Mouse (Mus musculus) limb, embryonic 12.5 days (tissue): Measurements from ENCODE around the gene Ssbp3. TPM values are rescaled to one million over a fixed set of nuclear protein-coding genes. Genes with fewer than 3 reads are reported as not detected.

ENCODE experiments used
- ATAC-seq: fragments of 200-750 bp; cut with Nextera tagmentation; 2 replicates; pipeline ENCODE4 v1.8.0; 2017; ENCODE audit warnings: low read depth, moderate TSS enrichment; ENCODE audit not compliant: insufficient number of reproducible peaks, insufficient read depth, low FRiP score, low TSS enrichment
- H3K27ac ChIP-seq: fragments of 300-500 bp; sonication (generic); 2 replicates; pipeline ENCODE4 v1.5.1; 2016; ENCODE audit warnings: mild to moderate bottlenecking, moderate library complexity
- H3K27me3 ChIP-seq: fragments of 300-500 bp; sonication (generic); 2 replicates; pipeline ENCODE4 v1.6.1; 2016; ENCODE audit warnings: mild to moderate bottlenecking, moderate library complexity
- H3K36me3 ChIP-seq: fragments of 300-500 bp; sonication (generic); 2 replicates; pipeline ENCODE4 v1.6.1; 2016; ENCODE audit warnings: mild to moderate bottlenecking, moderate library complexity
- H3K4me1 ChIP-seq: fragments of 300-500 bp; sonication (generic); replicated peaks from 2 replicates; pipeline ENCODE4 v1.6.1; 2016
- H3K4me2 ChIP-seq: fragments of 300-500 bp; sonication (generic); 2 replicates; pipeline ENCODE4 v1.6.1; 2016; ENCODE audit warnings: mild to moderate bottlenecking, moderate library complexity
- H3K4me3 ChIP-seq: fragments of 300-500 bp; sonication (generic); replicated peaks from 2 replicates; pipeline ENCODE4 v1.5.1; 2016; ENCODE audit warnings: mild to moderate bottlenecking
- H3K9ac ChIP-seq: fragments of 300-500 bp; sonication (generic); replicated peaks from 2 replicates; pipeline ENCODE4 v1.6.1; 2016; ENCODE audit warnings: mild to moderate bottlenecking, moderate library complexity
- H3K9me3 ChIP-seq: fragments of 300-500 bp; sonication (generic); 2 replicates; pipeline ENCODE4 v1.6.1; 2016; ENCODE audit warnings: mild to moderate bottlenecking, moderate library complexity
- WGBS: fragments of 180-500 bp; shearing (Covaris S2); methylation state at CpG from one replicate; pipeline ENCODE4 v1.1.7; 2016; 5-methylcytosine and 5-hydroxymethylcytosine counted together
- polyA plus RNA-seq: library from polyadenylated mRNA; unstranded; fragments of >200 nt; fragmentation: Nextera tagmentation; extraction: Ambion mirVana; gene quantifications from 2 replicates; pipeline ENCODE4 v1.2.1, GENCODE M21; 2016

Gene Ssbp3
- polyA plus RNA-seq, 1 experiment from 2014 or later: 295 TPM

DNA sequence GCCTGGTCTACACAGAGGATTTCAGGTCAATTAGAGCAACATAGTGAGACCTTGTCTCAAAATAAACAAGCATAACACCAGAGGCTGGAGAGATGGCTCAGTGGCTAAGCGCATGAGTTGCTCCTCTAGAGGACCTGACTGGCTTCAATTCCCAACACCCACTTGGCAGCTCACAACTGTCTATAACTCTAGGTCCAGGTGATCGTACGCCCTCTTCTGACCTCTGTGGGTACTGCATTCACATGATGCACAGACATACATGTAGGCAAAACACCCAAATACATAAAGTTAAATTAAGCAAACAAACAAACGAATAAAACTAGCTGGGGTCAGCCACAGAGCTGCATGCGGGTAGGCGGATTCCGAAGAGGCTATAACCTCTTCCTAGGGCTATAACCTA is 36.0 kb upstream of the Ssbp3 start:
- Histone ChIP-seq H3K27ac (no peak overlapping the region), H3K4me1 (peaks cover 4% of the 10 kb centered on the region), H3K4me3 (no peak overlapping the region), H3K4me2 (no peak overlapping the region), H3K9me3 (no peaks in the 10 kb centered on the region), H3K27me3 (no peaks in the 10 kb centered on the region), H3K9ac (no peak overlapping the region), H3K36me3 (no peaks in the 10 kb centered on the region)
- no peak for ATAC-seq
- 87% methylated on average over 7 of the region's 7 CpGs for WGBS

DNA sequence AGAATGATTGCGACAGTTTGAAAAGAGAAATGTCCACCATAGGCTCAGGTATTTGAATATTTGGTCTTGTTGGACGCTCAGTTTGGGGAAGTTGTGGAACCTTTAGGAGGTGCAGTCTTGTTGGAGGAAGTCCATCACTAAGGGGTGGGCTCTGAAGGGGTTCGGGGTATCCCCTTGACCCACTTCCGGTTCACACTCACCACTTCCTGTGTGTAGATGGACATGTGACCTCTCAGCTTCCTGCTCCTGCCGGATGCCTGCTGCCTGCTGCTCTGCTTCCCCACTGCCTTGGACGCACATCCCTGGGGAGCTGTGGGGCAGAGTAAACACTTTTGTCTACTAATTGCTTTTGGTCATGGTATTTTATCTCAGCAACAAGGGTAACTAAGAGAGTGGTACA is 29.4 kb upstream of the Ssbp3 start:
- peaks cover 4% of the 10 kb centered on the region; the same call in 1 of the 2 replicates for H3K9me3 ChIP-seq
- 77% methylated on average over 6 of the region's 6 CpGs for WGBS
- H3K4me2 ChIP-seq: no peak overlapping the region
- H3K27me3 ChIP-seq: no peaks in the 10 kb centered on the region
- no peak overlapping the region for H3K27ac ChIP-seq
- H3K9ac ChIP-seq: no peak overlapping the region
- no peaks in the 10 kb centered on the region for H3K36me3 ChIP-seq
- ATAC-seq: no peak
- H3K4me1 ChIP-seq: no peaks in the 10 kb centered on the region
- H3K4me3 ChIP-seq: no peak overlapping the region

DNA sequence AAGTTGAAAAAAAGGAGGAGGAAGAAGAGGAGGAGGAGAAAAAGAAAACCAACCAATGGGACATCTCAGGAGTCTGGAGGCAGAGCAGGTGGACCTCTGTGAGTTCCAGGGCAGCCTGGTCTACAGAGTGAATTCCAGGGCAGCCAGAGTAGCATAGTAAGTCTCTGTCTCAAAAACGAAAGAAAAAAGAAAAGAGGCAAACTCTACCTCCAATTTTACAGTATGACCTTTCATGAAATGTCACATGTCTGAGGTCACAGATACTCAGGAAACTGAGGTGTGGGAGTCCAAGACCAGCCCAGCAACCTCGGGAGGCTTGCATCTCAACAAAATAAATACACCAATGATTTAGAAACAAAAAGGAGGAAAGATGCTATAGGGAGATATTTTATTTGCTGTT is 27.4 kb upstream of the Ssbp3 start:
- ATAC-seq: no peak
- 64% methylated on average over 2 of the region's 2 CpGs for WGBS
- no peak overlapping the region for H3K4me3 ChIP-seq
- no peaks in the 10 kb centered on the region for H3K27me3 ChIP-seq
- H3K4me1 ChIP-seq: no peaks in the 10 kb centered on the region
- H3K36me3 ChIP-seq: no peaks in the 10 kb centered on the region
- H3K9ac ChIP-seq: no peak overlapping the region
- no peak overlapping the region for H3K4me2 ChIP-seq
- peaks cover 4% of the 10 kb centered on the region; the same call in 1 of the 2 replicates for H3K9me3 ChIP-seq
- no peak overlapping the region for H3K27ac ChIP-seq

DNA sequence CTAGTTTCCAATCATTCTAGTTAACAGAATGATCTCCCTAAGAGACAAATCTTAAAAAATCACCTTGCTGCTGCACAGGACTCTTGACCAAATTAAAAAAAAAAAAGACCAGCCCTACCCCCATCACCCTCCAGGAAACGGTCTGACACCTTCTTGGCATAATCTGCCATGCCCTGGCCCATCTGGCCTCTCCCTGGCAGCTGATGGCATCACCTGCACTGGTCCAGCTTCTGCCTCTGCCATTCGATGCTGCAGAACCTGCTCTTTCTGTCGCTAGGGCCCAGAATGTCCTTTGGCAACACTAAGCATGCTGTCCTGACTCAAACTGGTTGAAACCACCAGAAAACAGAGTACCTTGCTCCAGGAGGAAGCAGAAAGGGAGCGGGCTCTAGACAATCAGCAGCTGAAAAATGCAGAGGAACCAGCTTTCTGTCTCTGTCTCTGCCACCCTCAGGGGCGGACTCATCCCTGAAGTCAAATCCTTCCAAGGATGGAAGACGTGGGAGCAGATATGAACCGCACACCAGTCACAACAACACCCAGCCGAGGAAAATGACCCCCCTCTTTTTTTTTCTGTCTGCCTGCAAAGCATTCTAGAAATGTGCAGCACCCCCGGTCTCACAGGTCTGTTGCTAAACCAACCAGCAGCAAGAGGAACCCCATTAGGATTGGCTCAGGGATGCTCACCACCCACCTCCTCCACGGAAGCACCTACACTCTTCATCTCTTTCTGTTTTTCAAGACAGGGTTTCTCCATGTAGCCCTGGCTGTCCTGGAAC is 24.0 kb upstream of the Ssbp3 start:
- 0 out of 2 replicates have a peak overlapping the region, but pooled peaks have one; percentile 13 for H3K27ac ChIP-seq

DNA sequence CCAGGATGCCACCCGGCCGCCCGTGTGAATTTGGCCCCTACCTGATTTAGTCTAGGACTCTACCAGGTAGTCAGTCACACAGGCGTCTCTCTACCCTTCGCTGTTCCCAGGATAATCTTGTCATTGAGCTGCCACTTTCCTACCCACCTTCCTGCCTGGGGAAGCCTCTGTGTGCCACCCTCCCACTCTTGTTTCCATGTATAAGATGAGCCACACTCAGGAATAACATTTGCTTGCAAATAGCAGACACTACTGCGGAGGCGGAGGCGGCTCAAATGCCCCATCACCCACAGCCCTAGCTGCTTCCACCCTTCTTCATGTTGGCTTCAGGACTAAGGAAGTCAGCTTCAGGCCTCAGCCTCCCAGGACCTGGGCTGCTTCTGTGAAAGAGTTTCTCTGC is 14.4 kb upstream of the Ssbp3 start:
- H3K9ac ChIP-seq: no peak overlapping the region

More for the DNA sequence above, 24.0 kb upstream of the Ssbp3 start:
- H3K4me2 ChIP-seq: no peak overlapping the region
- ATAC-seq: no peak
- H3K9me3 ChIP-seq: peaks cover 4% of the 10 kb centered on the region; the same call in 1 of the 2 replicates
- 77% methylated on average over 10 of the region's 10 CpGs for WGBS
- no peaks in the 10 kb centered on the region for H3K36me3 ChIP-seq
- H3K27me3 ChIP-seq: no peaks in the 10 kb centered on the region
- H3K9ac ChIP-seq: no peak overlapping the region
- H3K4me1 ChIP-seq: no peaks in the 10 kb centered on the region
- H3K4me3 ChIP-seq: no peak overlapping the region

DNA sequence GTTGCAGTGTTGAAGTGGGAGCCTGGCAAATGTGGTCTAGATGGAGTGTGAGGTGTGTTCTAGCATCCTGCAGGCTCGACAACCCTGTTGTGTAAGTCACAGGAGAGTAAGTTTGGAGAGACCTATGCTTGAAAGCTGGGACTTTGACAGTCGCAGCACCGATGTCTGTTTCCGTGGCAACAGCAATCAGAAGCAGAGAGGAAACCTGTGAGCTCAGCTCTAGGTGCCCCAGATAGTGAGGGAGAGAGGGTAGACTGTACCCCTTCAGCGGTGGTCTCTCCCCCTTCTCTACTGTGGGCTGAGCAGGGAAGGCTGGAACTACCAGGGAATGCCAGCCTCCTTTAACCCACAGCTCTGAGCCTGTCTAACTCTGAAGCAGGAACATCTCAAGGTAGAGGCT is 11.6 kb upstream of the Ssbp3 start:
- Histone ChIP-seq H3K4me2 (no peak overlapping the region), H3K27ac (0 out of 2 replicates have a peak overlapping the region, but pooled peaks have one; percentile 7), H3K4me3 (no peak overlapping the region), H3K27me3 (no peaks in the 10 kb centered on the region), H3K4me1 (peaks cover 12% of the 10 kb centered on the region), H3K9ac (no peak overlapping the region), H3K9me3 (no peaks in the 10 kb centered on the region), H3K36me3 (no peaks in the 10 kb centered on the region)
- 59% methylated on average over 5 of the region's 5 CpGs for WGBS
- ATAC-seq: no peak

More for the DNA sequence above, 14.4 kb upstream of the Ssbp3 start:
- Histone ChIP-seq H3K36me3 (no peaks in the 10 kb centered on the region), H3K4me3 (no peak overlapping the region), H3K27me3 (no peaks in the 10 kb centered on the region), H3K4me2 (no peak overlapping the region), H3K27ac (no peak overlapping the region), H3K9me3 (peaks cover 11% of the 10 kb centered on the region), H3K4me1 (peaks cover 12% of the 10 kb centered on the region)
- WGBS: 80% methylated on average over 8 of the region's 8 CpGs
- ATAC-seq: no peak

DNA sequence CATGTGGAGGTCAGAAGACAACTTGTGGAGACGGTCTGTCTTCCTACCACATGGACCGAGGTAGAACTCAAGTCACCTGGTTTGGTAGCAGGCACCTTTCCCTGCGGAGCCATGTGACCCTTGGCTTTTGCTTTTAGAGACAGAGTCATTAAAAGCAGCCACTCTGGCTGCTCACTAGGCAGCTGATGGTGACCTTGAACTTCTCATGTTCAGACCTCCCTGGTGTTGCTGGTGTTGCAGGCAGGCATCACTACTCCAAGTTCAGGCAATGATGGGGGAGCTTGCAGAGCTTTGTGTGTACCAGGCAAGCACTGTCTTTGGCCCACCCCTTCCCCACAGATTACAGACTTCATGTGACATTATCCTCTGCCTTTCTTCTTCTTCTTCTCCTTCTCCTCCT is 11.0 kb upstream of the Ssbp3 start:
- no peak overlapping the region for H3K4me3 ChIP-seq
- H3K4me1 ChIP-seq: peaks cover 12% of the 10 kb centered on the region
- 0 out of 2 replicates have a peak overlapping the region, but pooled peaks have one; percentile 7 for H3K27ac ChIP-seq
- H3K9me3 ChIP-seq: no peaks in the 10 kb centered on the region
- H3K4me2 ChIP-seq: no peak overlapping the region
- no peak for ATAC-seq
- H3K27me3 ChIP-seq: no peaks in the 10 kb centered on the region
- 72% methylated on average over 3 of the region's 3 CpGs for WGBS
- no peaks in the 10 kb centered on the region for H3K36me3 ChIP-seq
- H3K9ac ChIP-seq: no peak overlapping the region

DNA sequence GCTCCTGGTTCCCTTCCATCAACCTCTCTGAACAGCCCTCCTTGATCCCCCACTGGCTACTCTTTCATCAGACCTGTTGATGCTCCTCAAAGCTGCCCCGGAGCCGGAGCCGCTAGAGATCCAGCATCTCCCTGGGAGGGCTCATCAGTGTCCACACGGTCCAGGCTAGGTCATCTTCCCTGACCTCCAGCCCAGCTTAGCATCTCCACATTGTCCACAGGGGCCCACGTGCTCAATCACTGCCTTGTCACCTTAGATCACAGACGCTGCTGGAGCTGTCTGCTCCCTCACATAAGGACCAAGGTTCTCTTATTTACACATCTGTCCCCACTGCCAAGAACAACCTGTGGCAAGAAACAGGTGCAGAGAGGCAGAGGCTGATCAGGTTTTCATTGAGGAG is 9.8 kb upstream of the Ssbp3 start:
- H3K4me1 ChIP-seq: peaks cover 19% of the 10 kb centered on the region
- no peaks in the 10 kb centered on the region for H3K9me3 ChIP-seq
- no peak for ATAC-seq
- no peak overlapping the region for H3K27ac ChIP-seq
- no peak overlapping the region for H3K4me2 ChIP-seq
- 42% methylated on average over 6 of the region's 6 CpGs for WGBS
- H3K36me3 ChIP-seq: no peaks in the 10 kb centered on the region
- H3K9ac ChIP-seq: no peak overlapping the region
- H3K27me3 ChIP-seq: no peaks in the 10 kb centered on the region
- H3K4me3 ChIP-seq: no peak overlapping the region

DNA sequence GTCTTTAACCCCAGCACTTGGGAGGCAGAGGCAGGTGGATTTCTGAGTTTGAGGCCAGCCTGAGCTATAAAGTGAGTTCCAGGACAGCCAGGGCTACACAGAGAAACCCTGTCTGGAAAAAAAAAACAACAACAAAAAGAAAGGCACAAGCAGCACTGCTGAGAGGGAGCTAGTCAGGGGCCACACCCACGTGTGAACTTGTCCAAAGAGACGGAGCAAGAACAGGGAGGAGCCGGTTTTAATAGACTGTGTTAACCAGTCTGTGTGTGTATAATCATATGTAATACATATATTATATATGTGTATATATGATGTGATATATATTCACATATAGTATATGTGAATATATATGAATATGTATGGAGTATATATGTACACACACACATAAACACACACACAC is 8.9 kb upstream of the Ssbp3 start:
- Histone ChIP-seq H3K9ac (no peak overlapping the region), H3K27me3 (no peaks in the 10 kb centered on the region), H3K4me1 (peaks cover 19% of the 10 kb centered on the region), H3K36me3 (no peaks in the 10 kb centered on the region), H3K4me3 (no peak overlapping the region), H3K9me3 (no peaks in the 10 kb centered on the region), H3K4me2 (no peak overlapping the region), H3K27ac (no peak overlapping the region)
- WGBS: 78% methylated on average over 3 of the region's 3 CpGs
- ATAC-seq: no peak

DNA sequence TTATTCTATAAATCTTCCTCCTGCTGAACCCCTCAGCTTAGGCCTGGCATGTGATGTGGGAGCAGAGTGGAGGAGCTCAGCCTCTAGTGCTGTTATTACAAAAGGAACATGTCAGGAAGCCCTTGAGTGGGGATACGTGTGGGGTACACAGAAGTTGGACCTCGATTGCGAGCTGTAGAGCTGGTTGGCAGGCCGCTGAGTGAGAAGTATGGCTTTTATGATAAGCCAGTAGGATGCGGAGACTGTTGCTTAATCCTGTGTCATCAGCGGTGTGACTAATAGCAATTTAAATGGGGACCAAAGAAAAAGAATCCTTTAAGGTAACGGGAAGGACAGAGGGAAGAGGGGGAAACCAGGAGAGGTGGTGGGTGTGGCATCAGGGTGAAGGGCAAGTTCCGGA is 8.3 kb upstream of the Ssbp3 start:
- peaks cover 24% of the 10 kb centered on the region for H3K4me1 ChIP-seq
- no peak overlapping the region for H3K9ac ChIP-seq
- H3K9me3 ChIP-seq: no peaks in the 10 kb centered on the region
- H3K27ac ChIP-seq: no peak overlapping the region
- H3K36me3 ChIP-seq: no peaks in the 10 kb centered on the region
- H3K4me2 ChIP-seq: no peak overlapping the region
- 76% methylated on average over 8 of the region's 8 CpGs for WGBS
- no peak for ATAC-seq
- H3K27me3 ChIP-seq: no peaks in the 10 kb centered on the region
- H3K4me3 ChIP-seq: no peak overlapping the region

DNA sequence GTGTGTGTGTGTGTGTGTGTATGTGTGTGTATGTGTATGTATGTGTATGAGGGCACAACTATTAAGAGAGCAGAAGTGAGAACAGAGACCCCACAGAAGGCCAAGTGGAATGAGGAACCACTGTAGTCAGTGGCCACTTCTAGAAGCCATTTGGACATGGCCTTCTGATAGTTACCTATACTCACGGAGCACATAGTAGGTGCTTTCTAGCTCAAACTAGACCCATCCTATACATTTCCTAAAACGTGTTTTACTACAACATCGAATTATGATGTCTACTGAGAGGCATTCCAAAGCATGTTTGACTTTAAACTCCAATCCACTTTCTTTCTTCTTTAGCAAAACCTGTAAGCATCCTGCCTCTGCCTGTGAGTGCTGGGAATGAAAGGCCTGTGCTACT is 4.6 kb upstream of the Ssbp3 start:
- no peak for ATAC-seq
- Histone ChIP-seq H3K27ac (no peak overlapping the region; the same call in 1 of the 2 replicates), H3K9me3 (no peaks in the 10 kb centered on the region), H3K27me3 (no peaks in the 10 kb centered on the region), H3K36me3 (no peaks in the 10 kb centered on the region), H3K4me3 (no peak overlapping the region), H3K9ac (no peak overlapping the region), H3K4me1 (peaks cover 40% of the 10 kb centered on the region), H3K4me2 (no peak overlapping the region)
- 88% methylated on average over 3 of the region's 3 CpGs for WGBS
